Mouse (Mus musculus): ENCODE results near the gene Pnp. TPM values are rescaled to one million over a fixed set of nuclear protein-coding genes. Genes with fewer than 3 reads are reported as not detected.
A peak's percentile ranks its signal among the peaks of the same experiment; 100 is the strongest.
"Not testable (repeated sequence)": the region's sequence is repeated elsewhere in the genome, so short reads cannot be mapped to it uniquely, and the experiment has no call there.

Gene Pnp
- polyA plus RNA-seq, 1 experiment from 2014 or later: 22.1 TPM

GRCm38 (mm10) chr14:50968216-50968980 lies 37.5 kb downstream of the Pnp start:
- 73% methylated on average over 5 of the region's 5 CpGs for WGBS
- H3K4me1 ChIP-seq (replicated peaks): peaks cover 4% of the 10 kb centered on the region; the same call in 1 of the 2 replicates
- no peak for ATAC-seq (ENCODE audit: low FRiP score, low read depth)
- no peaks in the 10 kb centered on the region for H3K9me3 ChIP-seq
- H3K4me2 ChIP-seq: no peak overlapping the region
- H3K27ac ChIP-seq (replicated peaks): no peak overlapping the region
- no peak overlapping the region for H3K9ac ChIP-seq
- H3K27me3 ChIP-seq: no peaks in the 10 kb centered on the region
- no peak overlapping the region for H3K4me3 ChIP-seq
- H3K36me3 ChIP-seq: no peaks in the 10 kb centered on the region

DNA sequence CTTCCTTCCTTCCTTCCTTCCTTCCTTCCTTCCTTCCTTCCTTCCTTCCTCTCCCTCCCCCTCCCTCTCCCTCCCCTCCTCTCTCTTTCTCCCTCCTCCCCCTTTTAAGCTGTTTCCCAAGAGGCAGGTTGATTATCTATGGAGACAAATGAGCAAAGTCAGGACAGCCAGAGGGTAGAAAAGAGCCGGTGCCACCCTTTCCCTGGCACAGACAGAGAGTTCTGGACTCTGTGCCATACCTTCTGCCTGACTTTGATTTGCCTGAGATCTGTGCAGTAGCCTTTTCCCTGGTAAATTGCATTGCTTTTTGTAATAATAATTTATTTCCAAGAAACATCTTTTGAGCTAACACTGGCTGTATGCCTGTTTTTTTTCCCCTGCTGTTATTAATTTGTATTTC lies 38.2 kb downstream of the Pnp start:
- Histone ChIP-seq H3K27ac (replicated peaks) (peak overlapping the region; percentile 68; the same call in 1 of the 2 replicates), H3K4me2 (0 out of 2 replicates have a peak overlapping the region, but pooled peaks have one; percentile 32)
- ATAC-seq (ENCODE audit: low FRiP score, low read depth): peak; percentile 79; the same call in 1 of the 2 replicates

GRCm38 (mm10) chr14:50969558-50970544 lies 39.0 kb downstream of the Pnp start:
- 9% methylated on average over 12 of the region's 12 CpGs for WGBS
- Histone ChIP-seq H3K4me1 (replicated peaks) (peaks cover 4% of the 10 kb centered on the region; the same call in 1 of the 2 replicates), H3K27ac (replicated peaks) (peak overlapping the region; percentile 68), H3K4me2 (peak overlapping the region; percentile 32; the same call in 1 of the 2 replicates), H3K36me3 (no peaks in the 10 kb centered on the region), H3K9me3 (no peaks in the 10 kb centered on the region), H3K27me3 (no peaks in the 10 kb centered on the region), H3K4me3 (no peak overlapping the region), H3K9ac (no peak overlapping the region)
- peak; percentile 76 for ATAC-seq (ENCODE audit: low FRiP score, low read depth)

More for the DNA sequence above, 38.2 kb downstream of the Pnp start:
- no peaks in the 10 kb centered on the region for H3K36me3 ChIP-seq
- H3K27me3 ChIP-seq: no peaks in the 10 kb centered on the region
- H3K4me3 ChIP-seq: no peak overlapping the region
- peaks cover 4% of the 10 kb centered on the region; the same call in 1 of the 2 replicates for H3K4me1 ChIP-seq (replicated peaks)
- no peak overlapping the region for H3K9ac ChIP-seq
- 0% methylated on average over 1 of the region's 1 CpGs for WGBS
- H3K9me3 ChIP-seq: no peaks in the 10 kb centered on the region

DNA sequence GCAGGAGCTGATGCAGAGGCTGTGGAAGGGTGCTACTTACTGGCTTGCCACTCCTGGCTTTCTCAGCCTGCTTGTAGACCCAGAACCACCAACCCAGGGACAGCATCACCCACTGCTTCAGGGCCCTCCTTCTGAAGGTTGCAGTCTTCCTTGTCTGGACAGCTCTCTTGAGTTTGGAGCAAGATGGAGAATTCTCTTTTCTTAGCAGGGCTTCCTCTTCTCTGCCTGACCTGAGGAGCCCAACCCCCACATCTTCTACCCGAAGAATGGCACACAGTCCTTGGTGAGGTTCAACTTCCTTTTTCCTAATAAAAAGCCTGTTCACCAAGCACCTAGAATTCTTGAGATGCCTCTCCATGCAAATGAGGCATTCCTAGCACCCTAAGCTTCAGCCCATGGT lies 39.9 kb downstream of the Pnp start:
- Histone ChIP-seq H3K4me2 (no peak overlapping the region), H3K4me1 (replicated peaks) (peaks cover 4% of the 10 kb centered on the region; the same call in 1 of the 2 replicates), H3K4me3 (no peak overlapping the region), H3K36me3 (no peaks in the 10 kb centered on the region), H3K9me3 (no peaks in the 10 kb centered on the region), H3K9ac (no peak overlapping the region), H3K27me3 (no peaks in the 10 kb centered on the region), H3K27ac (replicated peaks) (no peak overlapping the region; the same call in 1 of the 2 replicates)
- ATAC-seq (ENCODE audit: low FRiP score, low read depth): no peak
- 83% methylated on average over 1 of the region's 1 CpGs for WGBS

- H3K27me3 ChIP-seq; H3K4me1 ChIP-seq (replicated peaks); H3K27ac ChIP-seq (replicated peaks); H3K36me3 ChIP-seq; H3K9ac ChIP-seq; H3K4me3 ChIP-seq; H3K9me3 ChIP-seq; ATAC-seq (ENCODE audit: low FRiP score, low read depth); H3K4me2 ChIP-seq: not testable (repeated sequence)
- WGBS: 93% methylated on average over 5 of the region's 5 CpGs
These were observed 42.2 kb downstream of the Pnp start for GRCm38 (mm10) chr14:50973054-50973453.

- no peak overlapping the region for H3K9ac ChIP-seq
- H3K27ac ChIP-seq (replicated peaks): no peak overlapping the region
- no peaks in the 10 kb centered on the region for H3K36me3 ChIP-seq
- ATAC-seq (ENCODE audit: low FRiP score, low read depth): no peak
- H3K4me2 ChIP-seq: no peak overlapping the region
- no peak overlapping the region for H3K4me3 ChIP-seq
- H3K4me1 ChIP-seq (replicated peaks): peaks cover 4% of the 10 kb centered on the region; the same call in 1 of the 2 replicates
- 68% methylated on average over 4 of the region's 4 CpGs for WGBS
- H3K9me3 ChIP-seq: no peaks in the 10 kb centered on the region
- no peaks in the 10 kb centered on the region for H3K27me3 ChIP-seq
These were observed 42.8 kb downstream of the Pnp start for GRCm38 (mm10) chr14:50973700-50974099.

- ATAC-seq (ENCODE audit: low FRiP score, low read depth): no peak
- H3K4me1 ChIP-seq (replicated peaks): no peaks in the 10 kb centered on the region
- no peaks in the 10 kb centered on the region for H3K9me3 ChIP-seq
- WGBS: 65% methylated on average over 5 of the region's 5 CpGs
- H3K36me3 ChIP-seq: no peaks in the 10 kb centered on the region
- no peak overlapping the region for H3K4me2 ChIP-seq
- no peak overlapping the region for H3K9ac ChIP-seq
- H3K27ac ChIP-seq (replicated peaks): no peak overlapping the region
- no peaks in the 10 kb centered on the region for H3K27me3 ChIP-seq
- no peak overlapping the region for H3K4me3 ChIP-seq
These were observed 44.1 kb downstream of the Pnp start for GRCm38 (mm10) chr14:50975001-50975400.

- H3K36me3 ChIP-seq: no peaks in the 10 kb centered on the region
- no peak overlapping the region for H3K27ac ChIP-seq (replicated peaks)
- no peaks in the 10 kb centered on the region for H3K4me1 ChIP-seq (replicated peaks)
- no peak overlapping the region for H3K4me3 ChIP-seq
- no peak for ATAC-seq (ENCODE audit: low FRiP score, low read depth)
- no peak overlapping the region for H3K4me2 ChIP-seq
- 16% methylated on average over 9 of the region's 9 CpGs for WGBS
- no peak overlapping the region for H3K9ac ChIP-seq
- H3K27me3 ChIP-seq: no peaks in the 10 kb centered on the region
- H3K9me3 ChIP-seq: no peaks in the 10 kb centered on the region
These were observed 45.8 kb downstream of the Pnp start for GRCm38 (mm10) chr14:50976674-50977073.

GRCm38 (mm10) chr14:50978451-50978850 lies 47.6 kb downstream of the Pnp start:
- H3K4me1 ChIP-seq (replicated peaks); H3K36me3 ChIP-seq: not testable (repeated sequence)
- 93% methylated on average over 6 of the region's 6 CpGs for WGBS

DNA sequence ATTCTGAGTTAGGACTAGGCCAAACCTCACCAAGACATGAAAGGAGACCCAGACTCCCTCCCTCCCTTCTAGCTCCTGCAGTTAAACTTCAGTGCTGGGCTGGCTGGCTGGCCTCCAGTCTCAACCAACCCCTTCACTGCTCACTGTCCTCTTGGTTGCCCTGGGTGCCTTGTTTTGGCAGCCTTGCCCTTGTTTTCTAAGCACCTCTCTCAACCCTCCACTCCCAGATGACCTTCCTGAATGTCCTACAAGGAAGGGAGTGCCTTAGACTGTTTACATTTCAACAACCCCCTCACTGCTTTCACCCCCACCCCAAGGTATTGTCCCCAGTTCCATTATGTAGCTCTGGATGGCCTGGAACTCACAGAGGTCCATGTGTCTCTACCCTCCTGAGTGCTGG lies 48.7 kb downstream of the Pnp start:
- Histone ChIP-seq H3K4me3 (no peak overlapping the region), H3K27ac (replicated peaks) (no peak overlapping the region), H3K36me3 (no peaks in the 10 kb centered on the region), H3K9ac (no peak overlapping the region), H3K9me3 (no peaks in the 10 kb centered on the region), H3K27me3 (no peaks in the 10 kb centered on the region), H3K4me1 (replicated peaks) (no peaks in the 10 kb centered on the region), H3K4me2 (no peak overlapping the region)
- no peak for ATAC-seq (ENCODE audit: low FRiP score, low read depth)

More at GRCm38 (mm10) chr14:50978451-50978850, 47.6 kb downstream of the Pnp start:
- not testable (repeated sequence) for H3K9ac ChIP-seq; H3K4me2 ChIP-seq; H3K9me3 ChIP-seq; H3K4me3 ChIP-seq; ATAC-seq (ENCODE audit: low FRiP score, low read depth); H3K27ac ChIP-seq (replicated peaks); H3K27me3 ChIP-seq

GRCm38 (mm10) chr14:50981207-50981606 lies 50.3 kb downstream of the Pnp start:
- Histone ChIP-seq H3K27me3 (no peaks in the 10 kb centered on the region), H3K9me3 (no peaks in the 10 kb centered on the region), H3K4me3 (no peak overlapping the region), H3K9ac (no peak overlapping the region), H3K27ac (replicated peaks) (no peak overlapping the region), H3K4me2 (no peak overlapping the region), H3K36me3 (no peaks in the 10 kb centered on the region), H3K4me1 (replicated peaks) (no peaks in the 10 kb centered on the region)
- WGBS: 50% methylated on average over 2 of the region's 2 CpGs
- ATAC-seq (ENCODE audit: low FRiP score, low read depth): no peak

DNA sequence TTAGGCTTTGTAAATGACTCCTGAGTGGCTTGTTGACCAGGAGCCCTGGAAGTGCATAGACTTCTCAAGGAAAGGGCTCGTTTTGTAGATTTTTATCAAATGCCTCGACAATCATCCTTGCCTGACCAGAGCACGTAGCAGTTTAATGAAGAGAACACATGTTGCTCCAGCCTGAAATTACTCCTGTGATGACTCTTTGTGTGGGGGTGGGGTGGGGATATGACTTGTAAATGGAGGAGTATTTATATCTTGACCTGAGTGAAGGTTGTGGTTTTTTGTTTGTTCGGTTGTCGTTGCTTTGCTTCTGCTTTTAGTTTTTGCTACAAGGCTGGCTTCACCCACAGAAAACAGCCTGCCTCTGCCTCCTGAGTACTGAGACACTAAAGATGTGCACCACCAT lies 51.0 kb downstream of the Pnp start:
- H3K4me3 ChIP-seq: no peak overlapping the region
- no peaks in the 10 kb centered on the region for H3K27me3 ChIP-seq
- no peak overlapping the region for H3K4me2 ChIP-seq
- no peaks in the 10 kb centered on the region for H3K36me3 ChIP-seq
- no peak overlapping the region for H3K9ac ChIP-seq
- H3K4me1 ChIP-seq (replicated peaks): no peaks in the 10 kb centered on the region
- ATAC-seq (ENCODE audit: low FRiP score, low read depth): no peak
- 90% methylated on average over 5 of the region's 5 CpGs for WGBS
- no peaks in the 10 kb centered on the region for H3K9me3 ChIP-seq
- no peak overlapping the region for H3K27ac ChIP-seq (replicated peaks)
